Mouse (Mus musculus): ENCODE measurements around the gene Zfp248. TPM values are rescaled to one million over a fixed set of nuclear protein-coding genes. Genes with fewer than 3 reads are reported as not detected.

Gene Zfp248
- polyA plus RNA-seq (2015; fragmentation: Illumina TruSeq; extraction: RNeasy Lipid Tissue Mini Kit (QIAGEN cat#74804); ENCODE audit: insufficient read depth, low read depth, low replicate concordance): 1.1 TPM

GRCm38 (mm10) chr6:118455042-118455631, at the start of gene Zfp248:
Gene Zfp248, minus strand, starts transcription at chr6:118455528.

GRCm38 (mm10) chr6:118478957-118479708, 23.8 kb upstream of the Zfp248 start, which contains the start of gene Zfp9:
Gene Zfp9, minus strand, starts transcription at chr6:118479320.

GRCm38 (mm10) chr6:118419050-118419920, 36.0 kb downstream of the Zfp248 start, which contains the start of gene Bms1:
Gene Bms1, minus strand, starts transcription at chr6:118419474.

Other genes with a start within 250 kb of the Zfp248 start
- gene Bms1, start 36.1 kb downstream of the Zfp248 start, polyA plus RNA-seq (2015; fragmentation: Illumina TruSeq; extraction: RNeasy Lipid Tissue Mini Kit (QIAGEN cat#74804); ENCODE audit: insufficient read depth, low read depth, low replicate concordance): 8.0 TPM
- gene Zfp9, start 23.8 kb upstream of the Zfp248 start, polyA plus RNA-seq (2015; fragmentation: Illumina TruSeq; extraction: RNeasy Lipid Tissue Mini Kit (QIAGEN cat#74804); ENCODE audit: insufficient read depth, low read depth, low replicate concordance): 8.6 TPM
- 2.5 TPM for gene Ankrd26, start 106.7 kb upstream of the Zfp248 start, polyA plus RNA-seq (2015; fragmentation: Illumina TruSeq; extraction: RNeasy Lipid Tissue Mini Kit (QIAGEN cat#74804); ENCODE audit: insufficient read depth, low read depth, low replicate concordance)